Mouse (Mus musculus) adrenal gland, adult 2 months (tissue): ENCODE measurements around the gene Mutyh. TPM values are rescaled to one million over a fixed set of nuclear protein-coding genes. Genes with fewer than 3 reads are reported as not detected.

Experiments used
- DNase-seq: peaks from one replicate; pipeline ENCODE4 v3.0.0; 2021
- long read RNA-seq: library from polyadenylated mRNA; stranded (forward); transcript quantifications from one replicate; pipeline ENCODE4 v2.0.0, GENCODE M21; 2021
- polyA plus RNA-seq: library from polyadenylated mRNA; depleted of rRNA; stranded (reverse); fragments of >200 nt; gene quantifications from 2 replicates; pipeline ENCODE4 v1.2.3, GENCODE M21; 2012; rRNA removed
- total RNA-seq, 2 experiments: library from RNA; stranded (reverse); gene quantifications; 2 replicates each; pipeline ENCODE4 v1.2.3; 2021

Mutyh gene
- total RNA-seq (1 to 10 TPM; 3.0 to 7.8 TPM), polyA plus RNA-seq (17.5 and 19.6 TPM in 2 replicates)
- long read RNA-seq, partial matches to known transcripts, result 10 of 12 reads
- long read RNA-seq, other reads (novel, unspliced or antisense), result 2 of 12 reads

DNA sequence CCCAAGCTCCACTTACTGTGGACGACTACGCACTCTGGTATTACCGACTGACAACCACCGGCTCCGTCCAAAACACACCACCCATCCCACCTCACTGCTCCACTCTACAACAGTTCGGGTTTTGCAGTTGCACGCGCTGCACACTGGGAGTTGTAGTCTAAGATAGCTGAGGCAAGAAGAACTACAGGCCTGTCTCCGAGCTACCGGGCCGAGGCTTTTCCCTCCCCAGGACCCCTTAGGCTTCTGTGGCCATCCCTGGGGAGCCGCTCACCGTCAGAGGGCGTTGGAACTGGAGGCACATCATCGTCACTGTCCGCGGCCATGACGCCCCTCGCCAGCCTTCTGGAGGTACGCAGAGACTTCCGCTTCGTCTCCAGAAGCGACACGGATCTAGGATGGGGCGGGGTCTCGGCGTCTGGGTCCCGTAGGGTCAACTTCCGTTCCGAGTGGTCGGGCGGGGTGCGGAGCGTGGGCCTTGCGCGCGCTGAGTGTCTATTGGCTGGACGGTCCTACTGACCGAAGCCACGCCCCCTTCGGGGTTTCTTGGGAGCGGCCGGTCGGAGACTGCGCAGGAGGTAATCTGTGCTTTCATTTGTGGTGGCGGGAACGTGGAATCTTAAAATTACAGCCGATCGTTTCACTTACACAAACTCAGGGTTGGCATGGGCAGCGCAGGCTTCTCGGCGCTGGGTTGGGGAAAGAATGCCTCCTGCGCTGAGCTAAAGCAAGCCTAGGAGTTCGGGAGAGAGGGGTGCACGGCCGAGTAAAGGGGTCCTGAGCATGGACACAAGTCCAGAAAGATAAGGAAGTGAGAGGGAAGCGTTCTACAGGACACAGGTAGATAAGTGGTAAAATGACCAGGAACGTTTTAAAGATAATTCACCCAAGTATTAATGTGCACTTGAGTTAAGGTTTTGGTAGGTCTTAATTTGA is at the start of gene Mutyh, which contains the start of gene Toe1:
TSS of gene Mutyh (plus strand) at position 527 of the 933 bp plus-strand sequence.
TSS of gene Toe1 (minus strand) at position 444 of the 933 bp plus-strand sequence.
- DNase-seq, result peak; percentile 96

DNA sequence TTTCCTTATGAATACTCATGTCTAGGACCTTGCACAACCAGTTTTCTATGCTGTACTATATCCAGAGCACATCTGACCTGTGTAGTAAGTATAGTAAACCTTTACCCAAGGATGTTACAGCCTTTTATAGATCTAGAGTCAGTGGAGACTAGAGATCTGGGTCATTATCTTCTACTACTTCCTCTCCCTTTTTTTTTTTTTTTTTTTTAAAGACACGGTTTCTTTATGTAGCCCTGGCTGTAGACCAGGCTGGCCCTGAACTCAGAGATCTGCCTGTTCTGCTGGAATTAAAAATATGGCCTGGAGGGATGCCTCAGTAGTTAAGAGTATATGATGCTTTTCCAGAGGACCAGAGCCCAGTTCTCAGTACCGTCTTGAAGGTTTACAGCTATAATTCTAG is 45.6 kb upstream of the Mutyh start:
- no peak for DNase-seq

DNA sequence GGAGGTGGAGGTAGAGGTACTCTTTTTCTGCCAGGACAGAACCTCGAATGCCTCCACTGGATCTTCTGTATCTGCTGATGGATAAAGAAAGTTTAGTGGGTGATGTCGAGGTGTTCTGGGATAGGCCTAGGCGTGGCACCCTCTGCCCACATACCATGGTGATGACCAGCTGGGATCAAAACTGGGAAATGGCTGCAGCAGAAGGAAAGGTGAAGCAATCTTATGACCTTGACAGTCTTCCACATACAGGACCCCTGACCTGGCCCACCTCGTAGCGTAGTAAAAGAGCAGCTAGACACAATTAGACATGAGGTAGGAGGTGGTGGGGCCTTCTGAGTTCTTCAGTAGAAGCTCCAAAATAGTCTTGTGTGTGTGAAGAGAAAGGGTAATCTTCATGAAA is 43.5 kb upstream of the Mutyh start:
- no peak for DNase-seq

DNA sequence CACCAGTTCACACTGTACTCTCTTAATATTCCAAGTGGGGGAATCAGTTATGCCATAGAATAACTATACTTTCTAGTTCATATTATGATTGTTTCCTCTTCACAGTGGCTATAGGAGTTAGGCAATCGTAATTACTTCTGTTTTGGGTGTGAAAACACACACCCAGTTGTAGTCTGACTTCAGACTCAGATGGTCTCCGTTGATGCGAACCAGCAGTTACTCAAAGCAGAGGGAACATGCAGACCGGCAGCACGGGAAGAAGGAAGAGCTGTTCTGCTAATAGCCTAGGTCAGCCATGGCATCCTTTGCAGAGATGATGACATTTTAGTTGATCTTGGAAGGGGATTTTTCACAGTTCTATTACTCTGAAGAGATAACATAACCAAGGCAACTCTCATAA is 39.0 kb upstream of the Mutyh start:
- no peak for DNase-seq

DNA sequence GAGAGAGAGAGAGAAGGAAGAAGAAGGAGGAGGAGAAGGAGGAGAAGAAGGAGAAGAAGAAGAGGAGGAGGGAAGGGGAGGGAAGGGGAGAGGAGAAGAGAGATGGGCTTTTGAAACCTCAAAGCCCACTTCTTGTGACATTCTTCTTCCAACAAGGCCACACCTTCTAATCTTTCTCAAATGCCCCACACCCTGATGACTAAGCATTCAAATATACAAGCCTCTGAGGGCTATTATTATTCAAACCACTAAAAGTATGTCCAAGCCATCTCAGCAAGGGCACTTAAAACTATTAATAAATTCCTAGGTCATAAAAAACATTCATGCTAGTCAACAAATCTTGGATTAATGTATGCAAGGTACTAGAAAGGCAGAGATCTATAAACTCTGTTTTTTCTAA is 38.5 kb upstream of the Mutyh start:
- no peak for DNase-seq

DNA sequence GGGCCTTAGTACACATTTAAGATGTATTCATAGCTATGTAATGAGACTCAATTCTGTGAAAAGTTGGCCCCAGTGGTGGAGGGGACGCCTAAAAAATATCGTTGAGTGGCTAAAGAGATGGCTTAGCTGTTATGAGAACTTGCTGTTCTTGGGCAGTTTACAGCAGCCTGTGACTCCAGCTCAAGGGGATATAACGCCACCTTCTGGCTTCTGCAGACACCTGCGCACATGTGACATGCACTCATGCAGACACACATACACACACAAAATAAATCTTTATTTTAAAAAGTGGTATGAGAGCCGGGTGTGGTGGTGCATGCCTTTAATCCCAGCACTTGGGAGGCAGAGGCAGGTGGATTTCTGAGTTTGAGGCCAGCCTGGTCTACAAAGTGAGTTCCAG is 31.1 kb upstream of the Mutyh start:
- DNase-seq, result no peak

DNA sequence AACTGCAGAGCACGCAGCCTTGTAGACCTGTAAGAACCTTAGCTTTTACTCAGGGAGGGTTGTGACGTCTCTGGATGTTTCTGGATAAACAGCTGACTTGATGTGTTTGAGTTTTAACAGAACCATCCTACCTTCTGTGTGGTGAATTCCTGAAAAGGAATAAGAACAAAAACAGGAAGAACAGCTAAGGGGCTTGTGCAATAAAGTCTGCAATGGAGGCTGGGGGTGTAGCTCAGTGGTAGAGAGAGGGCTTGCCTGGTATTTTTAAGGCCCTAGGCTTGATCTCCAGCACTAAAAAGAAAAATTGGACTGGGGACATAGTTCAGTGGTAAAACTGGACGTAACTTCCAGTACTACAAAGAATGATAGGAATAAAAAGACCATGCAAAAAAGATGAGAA is 30.4 kb upstream of the Mutyh start:
- no peak for DNase-seq

DNA sequence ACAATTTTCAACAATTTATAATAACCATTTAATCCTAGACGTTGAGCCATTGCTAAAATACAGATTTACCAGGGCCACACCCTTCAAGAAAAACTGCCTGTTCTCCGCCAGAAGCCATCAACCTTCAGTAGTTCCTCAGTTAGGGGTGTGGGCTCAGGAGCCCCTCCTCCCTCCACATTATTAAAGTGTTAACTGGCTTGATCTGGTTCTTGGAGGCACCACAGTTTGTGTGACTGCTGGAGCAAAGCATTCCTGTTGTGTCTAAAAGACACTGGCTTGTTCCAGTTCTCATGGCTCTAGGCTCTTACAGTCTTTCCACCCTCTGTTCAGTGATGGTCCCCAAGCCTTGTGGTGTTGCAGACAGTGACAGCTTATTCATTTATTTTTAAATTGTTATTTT is 27.0 kb upstream of the Mutyh start:
- no peak for DNase-seq

DNA sequence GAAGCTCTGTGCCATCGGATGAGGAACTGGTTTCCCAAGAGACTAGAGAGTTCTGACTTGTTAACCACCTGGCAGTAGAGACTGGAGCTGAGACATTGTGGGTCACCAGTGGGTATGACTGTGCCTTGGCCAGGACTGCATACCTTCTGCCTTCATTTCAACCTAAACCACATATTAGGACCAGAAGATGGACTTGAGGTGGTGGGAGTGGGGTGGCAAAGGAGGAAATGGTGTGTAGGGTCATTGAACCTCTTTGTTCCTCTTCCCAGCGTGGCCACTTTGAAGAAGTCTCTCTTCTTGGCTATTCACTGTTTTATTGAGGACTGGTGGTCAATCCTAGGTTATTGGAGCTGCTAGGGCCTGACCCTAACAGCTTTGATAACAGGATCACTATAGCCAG is 26.2 kb upstream of the Mutyh start:
- no peak for DNase-seq

DNA sequence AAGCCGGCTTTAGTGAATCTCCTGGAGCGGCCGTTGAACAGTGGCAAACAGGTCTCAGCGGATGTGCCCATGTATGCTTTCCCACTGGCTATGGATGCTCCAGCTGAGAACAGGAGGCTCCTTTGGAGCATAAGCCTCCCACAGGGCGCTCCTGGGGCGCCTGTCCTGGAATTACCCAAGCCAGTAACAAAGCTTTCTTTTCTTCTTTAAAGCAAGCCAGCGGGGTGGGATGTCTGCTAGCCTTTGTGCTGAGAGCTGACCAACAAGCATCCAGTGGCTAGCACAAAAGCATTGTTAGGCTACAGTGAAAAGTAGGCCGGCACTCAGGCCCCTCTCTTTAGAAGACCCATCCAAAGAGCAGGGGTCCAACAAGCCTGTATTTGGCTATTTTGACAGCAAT is 25.4 kb upstream of the Mutyh start:
- no peak for DNase-seq

DNA sequence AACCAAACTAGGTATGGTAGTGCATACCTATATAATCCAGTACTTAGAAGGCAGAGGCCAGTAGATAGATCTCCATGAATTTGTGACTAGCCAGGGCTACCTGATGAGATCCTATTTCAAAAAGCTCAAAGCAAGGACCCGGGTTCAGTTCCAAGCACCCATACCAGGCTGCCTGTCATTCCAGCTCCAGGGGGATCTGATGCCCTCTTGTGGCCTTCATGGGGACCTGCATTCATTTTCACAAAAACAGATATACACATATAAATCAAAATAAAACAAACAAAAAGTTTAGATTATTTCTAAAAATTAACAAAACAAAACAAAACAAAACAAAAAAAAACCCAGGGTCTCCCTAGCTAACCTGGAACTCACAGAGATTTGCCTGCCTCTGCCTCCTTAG is 20.9 kb upstream of the Mutyh start:
- DNase-seq, result no peak

DNA sequence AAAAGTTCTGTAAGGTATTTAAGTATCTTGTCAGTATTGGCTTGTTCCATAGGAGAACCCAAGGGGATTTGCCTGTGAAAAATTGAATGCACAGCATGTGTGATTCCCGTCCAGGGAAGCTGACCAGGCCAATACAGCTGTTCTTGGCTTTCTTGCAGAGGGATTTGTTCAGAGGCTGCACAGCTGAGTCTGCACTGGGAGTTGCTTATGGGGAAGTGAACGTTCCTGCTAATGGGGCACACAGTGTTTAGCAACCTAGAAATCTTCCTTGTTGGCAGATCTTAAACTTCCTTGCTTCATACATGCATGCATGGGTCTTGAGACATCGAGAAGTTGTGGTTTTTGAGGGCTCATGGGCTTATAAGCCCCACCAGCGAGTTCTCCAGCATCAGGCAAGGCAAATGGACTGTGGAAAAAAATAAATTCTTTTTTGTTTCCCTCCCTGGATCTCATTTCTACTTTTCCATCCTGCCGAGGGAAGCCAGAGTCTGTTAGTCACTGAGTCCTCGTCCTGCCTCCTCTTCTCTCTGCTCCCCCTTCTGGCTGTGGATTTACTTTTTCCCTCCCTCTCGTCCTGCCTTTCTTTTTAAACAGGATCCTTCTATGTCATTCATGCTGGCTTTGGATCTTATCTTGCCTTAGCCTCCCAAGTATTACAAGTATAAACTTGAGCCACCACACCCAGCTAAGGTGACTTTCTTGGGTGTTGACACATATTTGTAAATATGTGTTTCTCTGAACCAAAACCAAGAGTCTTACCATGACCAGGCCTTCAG is 19.4 kb upstream of the Mutyh start:
- no peak for DNase-seq

DNA sequence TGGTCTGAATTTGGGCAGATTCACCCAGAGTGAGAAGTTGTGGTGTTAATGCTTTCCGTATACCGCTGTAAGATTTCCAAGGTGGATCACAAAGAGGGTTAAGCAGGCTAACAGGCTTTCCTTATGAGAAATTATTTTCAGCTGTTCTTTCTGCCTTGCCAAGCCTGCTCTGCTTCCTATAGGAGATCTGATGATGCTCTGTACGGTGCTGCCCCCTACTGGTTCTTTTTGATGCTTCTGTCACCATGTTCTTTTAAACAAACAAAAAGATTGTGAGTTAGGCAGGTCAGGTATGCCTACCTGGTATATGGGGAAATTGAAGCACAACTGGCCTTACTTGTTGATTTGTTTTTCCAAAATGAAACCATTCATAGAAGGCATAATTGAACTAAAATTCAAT is 18.6 kb upstream of the Mutyh start:
- DNase-seq, result peak; percentile 78

DNA sequence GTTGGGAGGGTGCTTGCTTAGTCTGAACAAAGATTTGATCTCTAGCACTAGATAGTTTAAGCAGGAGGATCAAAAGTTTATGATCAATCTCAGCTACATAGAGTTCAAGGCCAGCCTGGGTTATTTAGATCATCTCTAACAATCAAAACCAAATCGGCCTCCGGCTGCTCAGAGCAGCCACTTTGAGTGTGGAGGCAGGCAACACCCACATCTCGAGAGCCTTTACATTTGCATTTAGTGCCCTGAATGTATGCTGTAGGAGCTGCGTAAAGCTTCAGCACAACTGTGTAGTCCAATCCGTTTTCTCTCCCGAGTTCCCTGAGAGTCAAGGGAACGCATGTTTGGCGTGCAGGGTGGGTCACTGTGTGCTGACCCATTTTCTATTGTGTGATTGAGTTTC is 15.1 kb upstream of the Mutyh start:
- no peak for DNase-seq

DNA sequence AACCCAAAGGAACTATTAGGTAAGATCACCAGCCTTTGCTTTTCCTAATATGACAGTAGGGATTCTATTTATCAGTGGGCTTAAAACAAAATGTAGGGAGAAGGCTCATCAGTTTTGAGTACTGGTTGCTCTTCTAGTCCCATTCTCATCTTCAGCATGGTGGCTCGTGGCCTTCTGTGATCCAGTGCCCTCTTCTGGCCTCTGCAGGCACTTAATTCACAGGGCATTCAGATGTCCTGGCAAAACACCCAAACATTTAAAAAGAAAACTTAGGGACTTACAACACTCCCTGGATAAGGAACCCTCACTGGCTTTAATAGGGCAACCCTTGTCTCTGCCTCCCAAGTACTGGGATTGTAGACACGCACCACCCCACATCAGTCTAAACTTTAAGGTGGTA is 13.2 kb upstream of the Mutyh start:
- no peak for DNase-seq

DNA sequence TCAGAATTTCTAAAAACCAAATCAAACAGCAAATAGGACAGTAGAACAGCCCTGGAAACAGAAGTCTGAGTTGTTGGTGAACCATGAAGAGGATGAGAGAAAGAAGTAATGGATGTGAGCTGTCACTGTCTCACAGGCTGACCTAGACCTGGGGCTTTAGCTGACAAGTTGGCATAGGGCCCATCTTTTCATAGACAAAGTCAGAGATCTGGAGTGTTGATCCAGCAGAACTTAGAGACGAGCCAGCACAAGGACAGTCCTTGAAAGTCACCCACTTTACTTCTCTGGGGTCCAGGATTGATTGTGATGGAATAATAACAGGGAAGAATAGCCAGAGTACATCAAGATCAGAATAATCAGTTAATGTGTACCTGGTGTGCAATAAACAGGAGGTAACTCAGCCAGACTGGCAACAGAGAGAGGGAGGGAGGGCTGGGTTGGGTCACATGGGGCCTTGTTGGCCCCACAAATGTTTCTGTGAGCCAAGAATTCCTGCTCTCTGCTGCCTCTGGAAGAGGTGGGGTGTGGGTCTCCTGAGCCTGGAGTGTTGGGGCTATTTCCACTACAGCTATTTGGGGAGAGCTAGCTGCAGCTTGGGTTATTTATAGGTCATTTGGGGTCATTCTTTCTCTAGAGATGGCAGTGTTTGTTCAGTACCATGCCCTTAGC is 10.9 kb upstream of the Mutyh start:
- peak; percentile 58 for DNase-seq

DNA sequence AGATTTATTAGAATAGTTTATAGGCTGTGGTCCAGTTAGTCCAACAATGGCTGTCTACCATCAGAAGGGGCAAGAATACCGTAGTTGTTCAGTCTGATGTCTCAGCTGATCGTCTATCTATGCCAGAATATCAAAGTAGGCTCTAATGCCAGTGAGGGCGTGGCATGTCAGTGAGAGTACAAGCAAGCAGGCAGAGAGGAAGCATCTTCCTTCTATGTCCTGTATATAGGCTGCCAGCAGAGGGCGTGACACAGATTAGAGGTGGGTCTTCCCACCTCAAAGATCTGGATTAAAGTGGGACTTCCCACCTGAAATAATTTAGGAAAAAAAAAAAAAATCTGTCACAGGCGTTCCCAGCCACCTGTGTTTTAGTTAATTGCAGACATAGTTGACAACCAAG is 7.6 kb upstream of the Mutyh start:
- no peak for DNase-seq

DNA sequence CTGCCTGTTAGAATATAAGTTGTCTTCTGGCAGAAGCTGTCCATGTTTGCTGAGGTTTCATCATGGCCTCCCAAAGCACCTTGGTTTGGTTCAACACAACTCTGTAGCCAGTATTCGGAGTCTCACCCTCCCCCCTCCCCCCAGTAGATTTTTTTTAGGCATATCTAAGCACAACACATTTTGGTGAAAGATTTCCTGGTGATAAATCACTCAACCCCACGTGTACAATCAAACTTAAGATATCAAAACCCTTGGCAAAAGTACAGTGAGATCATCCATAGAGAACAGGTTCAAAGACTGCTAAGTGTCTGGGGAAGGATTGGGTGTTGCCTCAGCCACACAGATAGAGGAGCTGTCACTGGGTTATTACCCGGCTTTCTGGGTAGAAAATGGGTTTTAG is 3.5 kb downstream of the Mutyh start:
- DNase-seq, result no peak

DNA sequence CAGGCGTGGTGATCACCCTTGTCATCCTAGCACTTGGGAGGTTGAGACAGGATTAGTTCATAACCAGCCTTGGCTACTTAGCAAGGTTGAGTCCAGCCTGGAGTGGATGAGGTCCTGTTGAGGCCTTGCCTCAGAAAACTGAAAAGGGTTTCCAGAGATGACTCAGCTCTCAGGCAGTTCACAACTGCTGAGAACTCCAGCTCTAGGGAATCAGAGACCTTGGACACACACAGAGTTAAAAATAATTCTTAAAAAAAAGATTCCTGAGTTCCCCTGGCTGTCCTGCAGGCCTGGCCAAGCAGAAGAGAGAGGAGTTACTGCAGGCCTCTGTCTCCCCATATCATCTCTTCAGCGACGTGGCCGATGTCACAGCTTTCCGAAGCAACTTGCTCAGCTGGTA is 7.8 kb downstream of the Mutyh start:
- DNase-seq, result peak; percentile 59

DNA sequence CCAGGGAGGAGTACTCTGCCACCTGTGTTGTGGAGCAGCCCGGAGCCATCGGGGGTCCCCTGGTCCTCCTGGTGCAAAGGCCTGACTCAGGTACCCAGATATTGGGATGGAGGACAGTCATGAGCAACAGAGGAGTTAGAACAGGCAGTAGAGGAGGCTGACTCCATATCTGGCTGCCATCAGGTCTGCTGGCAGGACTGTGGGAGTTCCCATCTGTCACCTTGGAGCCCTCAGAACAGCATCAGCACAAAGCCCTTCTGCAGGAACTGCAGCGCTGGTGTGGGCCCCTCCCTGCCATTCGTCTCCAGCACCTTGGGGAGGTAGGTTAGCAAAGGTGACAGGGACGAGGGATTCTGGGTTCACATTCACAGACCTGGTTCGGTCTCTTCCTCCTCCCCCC is 10.0 kb downstream of the Mutyh start:
- no peak for DNase-seq

DNA sequence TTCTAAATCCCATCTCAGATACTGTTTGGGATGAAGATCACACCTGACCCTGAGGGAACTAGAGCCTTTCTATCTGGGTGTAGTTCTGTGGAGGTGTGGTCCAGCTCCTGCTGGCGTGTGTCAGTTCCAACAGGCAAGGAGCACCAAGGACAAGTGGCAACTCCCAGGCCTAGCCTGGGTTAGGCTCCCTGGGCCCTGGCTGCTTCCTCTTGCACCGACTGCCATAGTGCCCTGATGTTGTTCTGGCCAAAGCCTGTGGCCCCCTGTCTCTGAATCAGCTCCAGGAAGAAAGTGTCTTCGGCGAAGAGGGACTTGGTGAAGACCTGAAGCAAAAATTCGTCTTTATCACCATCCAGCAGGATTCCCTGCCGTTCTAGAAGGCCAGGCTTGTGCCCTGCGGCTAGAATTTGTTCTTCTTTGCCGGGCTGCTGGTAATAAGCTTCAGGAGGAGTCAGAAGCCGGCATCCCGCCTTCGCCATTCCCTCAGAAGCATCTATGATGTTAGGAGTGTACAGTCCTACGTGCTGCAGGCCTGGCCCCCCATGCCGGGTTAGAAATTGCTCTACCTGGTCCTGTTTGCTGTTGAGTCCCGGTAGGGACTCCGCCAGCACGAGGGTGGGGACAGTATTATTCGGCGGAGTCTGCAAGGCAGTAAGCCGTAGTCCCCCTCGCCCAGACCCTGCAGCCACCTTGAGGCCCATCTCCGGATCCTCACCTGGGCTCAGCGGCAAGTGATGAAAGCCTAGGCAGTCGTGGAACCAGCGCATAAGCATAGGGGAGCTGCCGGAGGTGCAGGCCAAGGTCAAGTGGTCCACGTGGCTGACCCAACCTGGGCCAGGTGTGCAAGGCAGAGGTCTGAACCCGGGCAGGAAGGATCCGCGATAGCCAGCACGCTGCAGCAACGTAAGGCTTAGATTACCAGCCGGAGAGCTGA is 12.7 kb downstream of the Mutyh start:
- DNase-seq, result no peak
